Mouse (Mus musculus): ENCODE data around the gene Pakap. TPM values are rescaled to one million over a fixed set of nuclear protein-coding genes. Genes with fewer than 3 reads are reported as not detected.

Pakap gene
- polyA plus RNA-seq (2014; fragmentation: Illumina TruSeq; extraction: RNeasy Lipid Tissue Mini Kit (QIAGEN cat#74804); ENCODE audit: low replicate concordance), result not detected

DNA sequence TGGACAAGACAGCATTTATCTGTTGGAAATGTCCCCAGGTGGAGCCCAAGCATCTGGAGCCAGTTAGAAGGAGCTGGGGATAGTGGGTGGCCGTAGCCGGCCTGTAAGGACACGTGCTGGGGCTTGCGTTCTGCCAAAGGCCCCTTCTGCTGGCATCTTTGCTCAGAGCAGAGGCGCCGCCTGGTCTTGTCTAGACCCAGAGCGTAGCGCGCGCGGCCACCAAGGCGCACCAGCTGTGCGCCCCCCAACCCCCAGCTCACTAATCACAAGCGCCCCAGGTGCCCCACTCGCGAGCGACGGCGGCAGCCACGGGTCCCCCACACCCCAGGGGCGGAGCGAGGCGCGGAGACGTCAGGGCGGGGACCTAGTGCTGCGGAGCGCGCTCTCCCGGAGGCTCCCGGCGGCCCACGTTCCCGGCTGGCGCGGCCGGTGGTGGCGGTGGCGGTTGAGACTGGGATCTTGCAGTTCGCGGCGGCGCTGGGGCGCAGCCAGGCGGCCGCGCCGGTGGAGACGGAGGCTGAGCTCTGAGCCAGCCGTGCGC lies at the start of gene Pakap:
TSS of gene Pakap (plus strand) at position 514 of the 541 bp plus-strand sequence.

DNA sequence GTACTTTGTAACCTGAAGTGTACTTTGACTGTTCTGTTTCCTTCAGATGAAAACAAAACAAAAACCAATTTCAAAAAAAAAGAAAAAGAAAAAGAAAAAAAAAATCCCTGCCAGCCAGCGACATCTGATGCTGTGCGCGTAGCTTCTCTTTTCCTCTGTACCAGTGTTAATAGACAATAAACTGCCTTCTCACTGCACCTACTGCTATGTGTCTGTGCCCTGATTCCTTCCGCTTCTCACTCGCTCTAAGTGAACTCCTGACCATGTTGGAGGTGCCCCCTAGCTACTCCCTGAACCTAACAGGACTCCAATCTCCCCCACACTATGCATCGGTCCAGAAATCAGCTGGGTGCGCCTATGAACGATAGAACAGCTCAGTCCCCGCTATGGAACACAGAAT lies 149.4 kb downstream of the Pakap start, which contains the start of gene Akap2:
TSS of gene Akap2 (plus strand) at position 304 of the 400 bp plus-strand sequence.

DNA sequence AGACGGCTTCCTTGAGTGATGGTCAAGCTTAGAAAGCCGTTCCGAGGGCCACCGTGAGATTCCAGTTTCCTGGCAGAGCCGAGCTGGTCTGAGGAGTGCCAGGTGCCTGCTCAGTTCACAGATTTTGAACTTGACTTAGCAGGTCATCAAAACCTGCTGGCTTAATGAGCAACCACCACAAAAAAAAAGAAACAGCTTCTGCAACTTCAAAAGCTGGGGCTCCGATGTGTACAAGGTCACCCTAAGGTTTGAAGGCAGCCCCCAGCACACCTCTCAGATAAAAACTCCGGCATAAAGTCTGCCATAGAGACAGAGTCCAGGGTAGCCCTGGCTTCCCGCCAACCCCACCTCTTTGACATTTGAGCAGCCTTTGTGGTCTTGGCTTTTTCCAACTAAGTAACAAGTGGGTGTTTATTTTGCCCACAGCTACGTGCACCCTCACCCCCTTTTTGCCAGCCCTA lies 348.3 kb downstream of the Pakap start, which contains the start of gene D630039A03Rik:
TSS of gene D630039A03Rik (minus strand) at position 97 of the 461 bp plus-strand sequence.

Other genes with a start within 250 kb of the Pakap start
- not detected for gene Palm2, start 133.9 kb upstream of the Pakap start, polyA plus RNA-seq (2014; fragmentation: Illumina TruSeq; extraction: RNeasy Lipid Tissue Mini Kit (QIAGEN cat#74804); ENCODE audit: low replicate concordance)
- gene Akap2, start 149.5 kb downstream of the Pakap start, polyA plus RNA-seq (2014; fragmentation: Illumina TruSeq; extraction: RNeasy Lipid Tissue Mini Kit (QIAGEN cat#74804); ENCODE audit: low replicate concordance), result 9.9 TPM

Data from small intestine, adult 10 weeks (tissue).